Mouse (Mus musculus): ENCODE results near the gene Cbx4.

GRCm38 (mm10) chr11:119127147-119127546 lies 41.1 kb upstream of the Cbx4 start:
- TF ChIP-seq CTCF (IDR thresholded peaks at IDR 0.05) (no peak), EP300 (IDR thresholded peaks at IDR 0.05) (no peak)

Data from lung, postnatal 0 days (tissue).